Mouse (Mus musculus): ENCODE results near the gene Wdtc1. TPM values are rescaled to one million over a fixed set of nuclear protein-coding genes. Genes with fewer than 3 reads are reported as not detected.
A peak's percentile ranks its signal among the peaks of the same experiment; 100 is the strongest.

Gene Wdtc1
- total RNA-seq, 2 experiments from 2014 or later = 60.5 to 68.6 TPM

DNA sequence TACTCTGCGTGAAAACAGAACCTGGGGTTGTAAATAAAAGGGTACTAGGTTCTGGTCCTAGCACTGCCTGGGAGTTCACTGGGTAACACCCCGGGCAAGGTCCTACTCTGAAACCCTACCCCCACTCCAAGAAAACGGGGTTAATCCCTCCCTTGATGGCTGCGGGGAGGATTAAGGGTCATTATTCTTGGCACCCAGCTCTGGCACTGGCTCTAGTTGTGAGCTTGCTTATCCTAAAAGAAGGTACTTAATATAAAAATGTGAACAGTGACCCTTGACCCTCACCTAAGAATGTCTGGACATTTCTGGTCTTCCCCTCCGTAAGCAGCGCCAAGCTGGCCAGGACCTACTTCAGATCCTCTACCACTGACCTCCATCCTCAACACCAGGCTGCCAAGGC lies 20.0 kb downstream of the Wdtc1 start:
- DNase-seq (ENCODE audit: low spot score in 2 of 2) = no peak

DNA sequence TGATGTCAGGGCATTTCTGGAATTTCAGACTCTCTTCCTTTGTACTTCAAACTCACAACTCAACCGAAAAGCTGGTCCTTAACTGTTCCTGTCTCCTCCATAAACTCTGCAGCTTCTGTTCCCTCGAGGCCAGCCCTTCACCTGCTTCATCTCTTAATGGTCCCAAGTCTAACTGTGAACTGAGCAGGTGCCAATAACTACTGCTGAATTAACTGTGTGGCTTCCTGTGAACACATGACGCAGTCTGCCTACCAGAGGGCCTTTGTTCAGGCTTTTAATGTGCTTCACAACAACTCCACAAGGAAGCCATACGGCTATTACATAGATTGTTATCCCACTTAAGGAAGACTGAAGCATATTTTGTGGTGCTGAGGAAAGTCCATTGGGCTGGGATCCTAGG lies 23.0 kb downstream of the Wdtc1 start:
- no peak for DNase-seq (ENCODE audit: low spot score in 2 of 2)

DNA sequence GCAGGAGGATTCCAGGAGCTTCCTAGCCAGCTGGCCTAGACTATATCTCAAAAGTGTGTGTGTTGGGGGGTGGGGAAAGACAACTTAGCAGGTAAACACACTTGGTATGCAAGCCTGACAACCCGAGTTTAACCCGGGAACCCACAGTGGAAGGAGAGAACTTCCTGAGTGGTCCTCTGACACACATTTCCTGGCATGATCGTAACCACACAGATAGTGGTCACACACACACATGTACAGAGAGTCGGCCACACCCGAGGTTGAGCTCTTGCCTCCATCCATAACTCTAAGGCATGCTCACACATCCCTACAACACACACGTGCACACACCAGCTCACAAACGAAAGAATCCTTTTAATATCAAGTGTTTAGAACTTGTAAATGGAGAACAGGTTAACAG lies 25.2 kb downstream of the Wdtc1 start:
- DNase-seq (ENCODE audit: low spot score in 2 of 2) = no peak

DNA sequence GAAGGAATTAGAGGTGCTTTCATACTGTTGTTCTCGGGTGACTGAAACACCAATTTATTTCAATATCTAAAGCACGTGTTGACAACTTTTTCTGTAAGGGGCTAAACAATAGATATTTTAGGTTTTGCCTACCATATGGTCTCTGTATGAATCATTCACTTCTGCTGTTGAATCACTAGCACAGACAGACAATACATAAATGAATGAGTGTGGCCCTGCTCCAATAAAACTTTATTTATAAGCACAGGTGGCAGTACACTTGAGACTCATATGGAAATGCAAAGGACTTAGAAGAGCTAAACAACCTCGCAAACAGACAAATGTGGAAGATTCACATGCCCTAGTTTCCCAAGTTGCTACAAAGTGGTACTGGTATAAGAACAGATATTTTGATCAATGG lies 33.6 kb downstream of the Wdtc1 start:
- DNase-seq (ENCODE audit: low spot score in 2 of 2) = no peak

DNA sequence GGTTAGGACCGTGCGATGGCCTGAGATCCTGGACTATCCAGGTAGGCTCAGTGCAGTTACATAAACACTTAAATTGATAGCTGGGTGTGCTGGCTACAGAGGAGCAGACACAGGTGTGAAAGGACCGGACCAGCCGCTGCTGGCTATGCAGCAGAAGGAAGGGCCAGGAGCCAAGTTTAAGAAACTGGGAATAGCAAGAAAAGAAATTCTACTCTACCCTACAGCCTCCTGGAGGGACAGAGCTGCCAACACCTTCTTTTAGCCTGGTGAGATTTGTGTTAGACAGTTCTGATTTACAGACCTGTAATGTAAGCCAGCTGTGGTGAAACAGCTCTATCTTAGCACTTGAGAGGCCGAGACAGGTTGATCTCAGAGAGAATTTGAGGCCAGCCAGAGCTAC lies 37.3 kb downstream of the Wdtc1 start:
- DNase-seq (ENCODE audit: low spot score in 2 of 2) = no peak

DNA sequence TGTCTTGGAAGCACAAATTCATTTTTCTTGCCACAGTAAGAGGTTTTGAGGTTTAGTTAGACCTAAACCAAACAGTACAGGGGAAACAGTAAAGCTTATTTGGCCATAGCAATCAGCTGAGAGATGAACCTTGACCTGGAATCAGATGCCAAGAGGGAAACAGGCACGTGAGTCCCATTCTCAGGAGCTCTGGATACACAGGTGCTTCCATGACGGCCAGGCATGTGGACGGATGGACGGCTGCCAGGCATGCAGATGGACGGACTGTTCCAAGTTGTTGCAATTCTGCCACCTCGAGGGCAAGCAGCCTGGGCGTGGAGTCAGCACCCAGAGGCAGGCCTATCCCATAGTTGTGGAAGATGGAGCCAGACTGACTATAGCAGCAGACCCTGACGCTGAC lies 38.4 kb downstream of the Wdtc1 start:
- no peak for DNase-seq (ENCODE audit: low spot score in 2 of 2)

DNA sequence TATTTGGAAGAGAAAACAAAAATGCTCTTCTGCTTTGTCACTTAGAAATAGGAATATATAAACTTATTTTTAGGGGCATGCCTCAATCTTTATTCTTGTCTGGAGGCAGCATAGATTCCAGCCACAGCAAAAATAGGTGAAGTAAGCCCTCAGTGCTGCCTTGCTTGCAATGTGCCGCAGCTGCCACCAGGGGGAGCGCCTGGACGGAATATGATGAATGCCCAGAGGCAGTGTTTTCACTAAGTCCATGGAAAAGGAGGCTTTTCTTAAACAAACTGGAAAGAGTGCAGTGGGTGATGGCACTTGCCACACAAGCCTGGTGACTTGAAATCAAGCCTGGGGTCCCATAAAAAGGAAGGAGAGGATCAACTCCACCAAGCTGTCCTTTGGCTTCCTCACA lies 43.3 kb downstream of the Wdtc1 start:
- DNase-seq (ENCODE audit: low spot score in 2 of 2) = peak; percentile 94 to 95

DNA sequence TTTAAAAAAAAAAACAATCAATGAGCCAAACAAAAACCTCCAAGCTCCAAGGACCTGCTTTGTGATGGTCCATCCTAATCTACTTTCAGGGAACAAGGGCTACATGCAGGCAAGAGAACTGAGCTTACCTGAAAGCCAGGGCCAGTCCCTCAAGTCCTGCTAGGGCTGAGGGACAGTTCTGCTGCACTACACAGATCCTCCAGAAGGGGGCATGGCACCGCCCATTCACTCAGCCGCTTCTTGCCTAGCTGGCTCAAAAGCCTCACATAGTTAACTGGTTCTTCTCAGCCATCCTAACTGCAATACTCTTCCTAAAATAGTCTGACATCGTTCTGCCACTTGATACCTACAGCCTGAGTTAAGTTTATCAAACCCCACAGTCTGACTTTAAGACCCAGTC lies 46.0 kb downstream of the Wdtc1 start:
- DNase-seq (ENCODE audit: low spot score in 2 of 2) = peak; percentile 66 to 68

DNA sequence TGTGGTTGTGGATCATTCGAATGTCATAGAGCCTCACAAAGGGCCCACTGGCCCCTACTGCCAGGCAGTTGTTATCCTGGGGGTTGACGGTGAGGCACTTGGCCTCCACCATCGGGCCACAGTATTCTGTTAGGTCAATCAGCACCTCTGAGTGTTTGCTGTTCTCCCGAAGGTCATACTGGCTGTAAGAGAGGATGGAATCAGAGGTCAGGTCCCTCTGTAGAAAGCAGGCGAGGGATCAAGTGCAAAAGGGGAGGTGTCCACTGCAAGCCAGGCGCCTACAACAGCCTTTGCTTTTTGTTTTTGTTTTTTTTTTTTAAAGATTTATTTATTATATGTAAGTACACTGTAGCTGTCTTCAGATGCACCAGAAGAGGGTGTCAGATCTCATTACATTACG lies 47.5 kb downstream of the Wdtc1 start:
- no peak for DNase-seq (ENCODE audit: low spot score in 2 of 2)

DNA sequence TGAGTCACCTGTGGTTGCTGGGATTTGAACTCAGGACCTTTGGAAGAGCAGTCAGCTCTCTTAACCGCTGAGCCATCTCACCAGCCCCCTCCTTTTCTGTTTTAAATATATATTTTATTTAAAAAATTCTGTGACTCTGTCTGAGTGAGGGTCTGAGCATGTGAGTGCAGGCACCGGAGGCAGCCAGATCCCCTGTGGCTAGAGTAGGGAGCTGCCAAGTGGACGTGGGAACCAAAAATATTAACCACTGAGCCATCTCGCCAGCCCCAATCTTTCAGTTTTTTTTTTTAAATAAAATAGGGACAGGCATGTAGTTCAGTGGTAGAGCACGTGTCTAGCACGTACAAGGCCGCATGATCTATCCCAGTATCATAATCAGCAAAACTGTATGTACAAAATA lies 48.5 kb downstream of the Wdtc1 start:
- DNase-seq (ENCODE audit: low spot score in 2 of 2) = no peak

DNA sequence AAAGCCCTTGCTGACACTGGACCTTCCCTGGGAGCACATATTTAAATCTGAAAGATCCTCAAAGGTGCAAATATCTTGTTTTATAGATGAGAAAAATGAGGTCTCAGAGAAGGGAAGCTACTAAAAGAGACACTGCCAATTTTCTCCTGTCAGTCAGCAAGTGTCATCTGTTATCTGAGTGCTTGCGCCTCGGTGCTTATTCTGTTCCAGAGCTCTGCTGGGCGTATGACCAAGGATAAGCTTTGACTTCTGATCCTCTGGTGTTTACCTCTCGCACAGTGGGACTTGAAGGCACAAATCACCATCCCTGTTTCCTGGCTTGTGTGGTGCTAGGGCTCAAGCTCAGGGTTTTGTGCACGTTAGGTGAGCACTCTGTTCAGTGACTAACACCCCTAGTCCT lies 50.6 kb downstream of the Wdtc1 start:
- DNase-seq (ENCODE audit: low spot score in 2 of 2) = no peak

DNA sequence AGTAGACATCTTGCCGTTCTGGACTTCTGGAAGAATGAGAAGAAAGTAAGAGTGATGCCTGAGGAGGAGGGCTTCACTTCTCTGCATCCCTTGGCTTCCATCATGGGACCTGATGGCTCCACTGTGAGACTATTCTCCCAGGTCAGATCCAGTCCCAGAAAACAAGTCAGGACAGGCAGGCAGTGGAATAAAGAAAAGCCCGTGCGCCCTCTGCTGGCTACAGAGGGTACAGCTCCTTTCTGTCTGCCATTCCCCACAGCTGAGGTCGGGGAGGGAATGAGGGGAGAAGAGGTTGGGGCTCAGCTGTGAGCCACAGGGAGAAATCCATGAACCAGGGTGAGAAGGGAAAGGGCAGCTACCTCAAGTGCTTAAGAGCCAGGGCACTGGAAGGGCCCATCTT lies 51.5 kb downstream of the Wdtc1 start:
- peak; percentile 86 to 89 for DNase-seq (ENCODE audit: low spot score in 2 of 2)

DNA sequence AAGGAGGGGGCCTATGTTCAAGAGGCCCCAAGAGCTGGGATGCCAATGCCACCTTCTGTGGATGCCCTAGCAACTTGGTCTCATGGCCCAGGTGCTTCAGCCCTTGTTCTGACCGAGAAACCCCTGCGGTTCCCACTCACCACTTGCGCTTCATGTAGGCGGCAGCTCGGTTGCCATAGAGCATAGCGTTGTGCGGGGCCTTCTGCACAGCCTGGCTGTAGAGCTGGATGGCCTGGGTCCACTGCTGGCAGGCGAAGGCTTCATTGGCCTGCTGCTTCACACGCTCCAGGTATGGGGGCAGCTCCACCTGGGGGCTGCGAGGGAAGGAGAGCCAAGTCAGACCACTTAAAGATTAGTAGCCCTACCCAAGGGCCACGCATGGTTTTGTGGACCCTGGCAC lies 52.9 kb downstream of the Wdtc1 start:
- DNase-seq (ENCODE audit: low spot score in 2 of 2) = no peak

DNA sequence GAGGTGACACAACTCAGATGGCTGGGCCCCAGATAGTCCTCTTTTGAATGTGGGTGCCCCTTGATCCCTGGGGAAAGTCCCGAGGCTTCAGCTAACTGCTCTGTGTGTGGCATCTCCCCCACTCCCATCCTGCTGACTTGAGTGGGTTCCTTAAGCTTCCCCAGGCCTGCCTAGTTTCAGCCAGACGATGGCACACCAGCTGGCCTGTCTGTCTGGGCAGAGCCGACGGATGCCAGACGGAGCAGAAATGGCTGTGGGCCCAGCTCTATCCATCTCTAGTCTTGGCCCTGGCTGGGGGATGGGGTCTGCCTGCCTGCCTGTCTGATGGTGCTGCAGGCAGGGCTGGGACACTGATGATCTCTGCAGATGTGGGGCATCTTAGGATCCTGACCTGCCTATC lies 53.6 kb downstream of the Wdtc1 start:
- DNase-seq (ENCODE audit: low spot score in 2 of 2) = peak; percentile 63 to 72

DNA sequence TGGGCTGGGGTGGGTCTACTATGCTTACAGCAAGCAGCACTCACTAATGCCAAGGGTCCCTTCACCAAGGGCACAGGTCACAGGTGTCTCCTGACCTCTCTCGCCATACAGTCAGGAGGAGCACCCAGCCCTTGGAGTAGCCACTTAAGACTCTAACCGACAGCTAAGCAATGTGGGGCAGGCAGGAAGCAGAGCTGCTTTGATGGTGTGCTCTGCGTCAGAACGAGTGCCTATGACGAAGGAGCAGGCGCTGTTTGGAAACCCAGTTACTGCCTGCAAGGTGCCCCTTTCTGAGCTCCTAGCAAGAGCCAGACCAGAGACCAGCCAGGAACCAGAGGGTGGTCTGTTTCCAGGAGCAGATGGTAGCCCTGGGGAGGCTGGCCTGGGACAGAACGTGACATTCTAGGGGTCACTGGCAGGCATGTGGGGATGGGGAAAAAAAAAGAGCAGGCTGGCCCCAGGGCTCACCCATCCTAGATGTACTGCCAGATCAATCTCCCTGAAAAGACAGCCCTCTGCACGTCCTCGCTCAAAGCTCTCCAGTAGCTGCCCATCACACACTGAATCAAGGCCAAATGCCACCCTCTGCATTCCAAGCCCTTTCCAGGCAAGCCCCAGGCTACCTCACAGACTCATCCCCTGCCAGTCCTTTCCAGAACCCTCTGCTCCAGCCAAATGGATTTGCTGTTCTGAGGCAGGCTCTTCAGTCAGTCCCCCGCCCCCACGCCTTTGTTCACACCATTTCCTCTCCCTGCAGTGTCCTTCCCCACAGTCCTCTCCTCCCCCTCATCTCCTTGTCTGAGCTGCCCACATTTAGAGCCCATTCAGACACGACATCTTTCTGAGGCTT lies 54.5 kb downstream of the Wdtc1 start:
- DNase-seq (ENCODE audit: low spot score in 2 of 2) = peak; percentile 60 to 65

DNA sequence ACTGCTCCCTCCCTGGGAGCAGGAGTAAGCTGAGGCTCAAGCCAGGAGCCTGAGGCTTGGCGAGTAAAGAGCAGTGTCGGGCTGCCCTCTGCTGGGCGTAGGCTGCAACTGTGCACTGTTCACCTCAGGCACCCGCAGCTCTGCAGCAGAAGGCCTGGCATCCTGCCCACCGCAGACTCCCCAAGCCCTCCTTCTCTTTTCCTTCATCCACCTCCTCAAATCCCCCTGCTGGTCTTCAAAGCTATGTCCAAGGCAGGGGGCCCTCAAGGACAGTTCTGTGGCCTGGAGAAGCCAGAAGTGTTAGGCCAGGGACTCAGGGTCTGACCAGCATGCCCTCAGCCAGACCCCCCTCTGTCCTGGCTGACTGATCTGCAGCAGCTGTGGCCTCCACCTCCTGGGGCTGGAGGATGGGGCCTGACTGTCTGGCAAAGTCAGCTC lies 55.5 kb downstream of the Wdtc1 start:
- peak; percentile 94 to 95 for DNase-seq (ENCODE audit: low spot score in 2 of 2)

DNA sequence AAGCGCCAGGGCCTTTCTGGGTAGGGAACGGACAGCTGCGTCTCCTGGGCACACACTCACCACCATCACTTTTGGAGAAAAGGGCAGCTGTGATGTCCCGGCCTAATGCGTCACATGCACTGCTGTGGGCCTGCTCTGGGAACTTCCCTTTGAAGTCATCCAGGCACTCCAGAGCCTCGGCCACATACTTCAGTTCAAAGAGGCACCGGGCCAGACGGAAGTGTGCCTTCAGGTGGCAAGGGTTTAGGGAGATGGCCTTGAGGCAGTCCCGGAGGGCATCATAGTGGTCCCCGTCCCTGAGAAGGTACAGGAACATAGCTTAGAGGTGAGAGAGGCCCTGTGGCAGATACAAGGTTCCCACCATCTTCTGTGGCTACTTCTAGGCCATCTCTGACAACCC lies 55.9 kb downstream of the Wdtc1 start:
- DNase-seq (ENCODE audit: low spot score in 2 of 2) = no peak

DNA sequence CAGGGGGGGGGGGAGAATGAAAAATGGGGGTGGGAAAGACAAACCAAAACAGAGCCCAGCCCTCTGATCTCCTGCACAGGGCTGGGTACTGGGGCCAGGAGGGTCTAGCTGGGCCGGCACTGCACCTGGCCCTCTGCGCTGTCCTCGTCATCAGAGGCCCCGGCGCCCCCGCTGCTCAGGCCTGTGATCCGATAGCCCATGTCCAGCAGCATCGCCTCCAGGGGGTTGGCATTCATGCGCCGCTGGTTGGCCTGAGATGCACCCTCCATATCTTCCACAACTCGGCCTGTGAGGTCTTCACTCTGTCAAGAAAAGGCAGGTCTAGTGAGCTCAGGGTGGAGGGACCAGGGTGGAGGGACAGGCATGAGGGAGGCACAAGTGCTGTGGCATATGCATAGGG lies 59.2 kb downstream of the Wdtc1 start:
- no peak for DNase-seq (ENCODE audit: low spot score in 2 of 2)

DNA sequence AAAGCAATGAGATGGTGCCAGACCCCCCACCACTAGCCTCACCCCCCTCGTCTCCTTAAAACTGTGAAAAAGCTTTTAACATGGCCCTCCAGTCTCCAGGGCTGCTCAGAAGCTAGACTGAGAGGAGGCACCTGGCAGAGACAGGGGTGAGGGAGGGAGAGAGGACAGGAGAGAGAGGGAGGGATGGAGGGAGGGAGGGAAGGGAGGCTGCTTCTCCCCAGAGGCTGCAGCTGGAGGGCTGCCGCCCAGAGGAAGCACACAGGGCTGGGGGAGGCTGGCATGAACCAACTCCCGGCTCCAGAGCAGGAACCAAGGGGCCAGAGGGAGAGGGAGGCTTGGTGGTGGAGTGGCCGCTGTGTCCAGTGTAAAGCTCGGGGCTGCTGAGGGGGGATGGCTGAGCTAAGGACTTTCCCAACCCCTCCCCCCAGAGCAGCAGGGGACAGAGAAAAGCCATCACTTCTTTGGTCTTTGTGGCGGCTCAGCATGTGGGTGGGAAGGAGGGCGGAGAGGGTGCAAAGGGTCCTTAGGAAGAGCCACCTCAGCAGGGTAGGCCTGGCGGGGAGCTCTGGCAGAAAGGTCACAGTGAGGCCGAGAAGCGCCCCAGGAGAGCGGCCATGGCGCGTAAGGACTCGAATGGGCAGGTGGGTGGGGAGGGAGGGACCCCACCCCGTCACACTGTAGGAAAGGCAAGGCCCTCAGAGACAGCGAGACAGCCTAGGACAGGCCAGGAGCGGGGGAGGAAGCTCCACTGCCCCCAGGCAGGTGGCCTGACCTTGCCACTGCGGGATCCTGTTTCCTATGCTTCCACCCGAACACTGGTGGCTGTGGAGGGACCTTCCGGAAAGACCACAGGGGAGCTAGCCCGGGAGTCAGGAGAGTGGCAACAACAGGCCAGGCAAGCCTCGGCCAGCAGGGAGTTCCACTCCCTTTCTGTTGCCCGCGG lies 60.1 kb downstream of the Wdtc1 start:
- no peak for DNase-seq (ENCODE audit: low spot score in 2 of 2)

DNA sequence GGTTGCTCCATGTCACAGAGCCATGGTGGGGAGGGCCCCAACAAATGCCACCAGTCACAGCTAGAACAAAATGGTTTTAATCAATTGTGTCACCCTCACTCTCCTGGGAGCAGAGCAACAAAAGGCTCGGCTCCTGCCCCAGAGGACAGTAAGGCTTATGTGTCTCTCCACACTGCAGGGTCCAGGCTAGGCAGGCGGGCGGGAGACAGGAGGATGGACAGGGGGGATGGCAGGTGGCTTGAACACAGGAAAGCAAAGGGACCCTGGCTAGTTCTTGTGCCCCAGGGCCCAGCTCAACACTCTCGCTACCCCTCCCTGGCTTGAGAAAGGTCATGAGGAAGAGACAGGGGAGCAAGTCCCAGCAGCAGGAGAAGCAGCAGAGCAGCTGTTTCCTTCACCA lies 60.9 kb downstream of the Wdtc1 start:
- DNase-seq (ENCODE audit: low spot score in 2 of 2) = no peak

DNA sequence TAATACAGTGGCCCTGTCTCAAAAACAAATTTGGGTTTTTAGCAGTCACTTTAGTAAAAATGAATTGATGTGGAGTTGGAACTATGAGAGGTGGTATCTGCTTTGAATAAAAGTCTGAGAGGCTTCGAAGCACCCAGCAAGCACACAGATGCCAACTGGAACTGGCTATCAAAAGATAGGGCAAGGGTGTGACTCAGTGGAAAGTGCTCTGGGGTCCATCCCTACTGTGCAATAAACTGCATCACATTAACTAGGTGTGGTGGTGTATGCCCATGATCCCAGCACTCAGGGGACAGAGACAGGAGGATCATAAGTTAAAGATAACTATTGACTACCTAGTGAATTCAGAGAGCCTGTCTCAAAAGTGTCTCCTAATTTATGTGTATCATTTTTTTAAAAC lies 62.0 kb downstream of the Wdtc1 start:
- no peak for DNase-seq (ENCODE audit: low spot score in 2 of 2)

DNA sequence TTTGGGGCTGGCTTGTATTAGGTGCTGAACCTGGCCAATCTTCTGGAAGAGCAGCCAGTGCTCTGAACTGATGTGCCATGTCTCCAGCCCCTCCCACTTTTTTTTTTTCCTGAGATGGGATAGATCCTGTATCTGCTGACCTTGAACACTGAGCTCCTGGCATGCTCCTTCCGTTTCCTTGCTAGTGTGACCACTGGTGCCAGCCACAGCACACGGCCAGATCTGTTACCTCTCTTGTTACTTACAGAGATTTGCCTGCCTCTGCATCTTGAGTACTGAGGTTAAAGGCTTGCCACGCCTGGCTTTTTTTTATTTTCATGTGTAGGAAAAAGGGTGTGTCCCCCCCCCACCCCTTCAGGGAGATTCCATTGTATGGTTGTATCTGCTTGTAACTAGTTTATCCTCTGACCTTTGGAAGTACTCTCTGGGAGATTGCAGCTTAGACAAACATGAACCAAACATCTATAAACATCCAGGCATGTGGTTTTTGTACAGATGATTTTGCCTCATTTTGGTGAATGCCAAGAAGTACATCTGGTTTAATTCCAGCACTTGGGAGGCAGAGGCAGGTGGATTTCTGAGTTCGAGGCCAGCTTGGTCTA lies 66.7 kb downstream of the Wdtc1 start:
- DNase-seq (ENCODE audit: low spot score in 2 of 2) = no peak

All from layer of hippocampus, postnatal 10 days (tissue).